Mouse (Mus musculus) lung, embryonic 16.5 days (tissue): ENCODE results near the gene Agpat4. TPM values are rescaled to one million over a fixed set of nuclear protein-coding genes. Genes with fewer than 3 reads are reported as not detected.
A peak's percentile ranks its signal among the peaks of the same experiment; 100 is the strongest.

Source experiments
- ATAC-seq: fragments of 200-750 bp; cut with Nextera tagmentation; 2 replicates; pipeline ENCODE4 v1.8.0; 2017; ENCODE audit warnings: low read depth, mild to moderate bottlenecking, moderate library complexity
- H3K27ac ChIP-seq: fragments of 300-500 bp; sonication (generic); 2 replicates; pipeline ENCODE4 v1.5.1; 2014; ENCODE audit warnings: mild to moderate bottlenecking, control low read depth, low read length
- H3K27me3 ChIP-seq: fragments of 300-500 bp; sonication (generic); 2 replicates; pipeline ENCODE4 v1.6.1; 2014; ENCODE audit warnings: low read depth, low read length, mixed read lengths; ENCODE audit not compliant: control insufficient read depth, insufficient read depth
- H3K36me3 ChIP-seq: fragments of 300-500 bp; sonication (generic); 2 replicates; pipeline ENCODE4 v1.6.1; 2014; ENCODE audit warnings: low read length; ENCODE audit not compliant: control insufficient read depth, insufficient read depth
- H3K4me1 ChIP-seq: fragments of 300-500 bp; sonication (generic); replicated peaks from 2 replicates; pipeline ENCODE4 v1.6.1; 2014; ENCODE audit warnings: low read length, mixed read lengths; ENCODE audit not compliant: control insufficient read depth, insufficient read depth
- H3K4me2 ChIP-seq: fragments of 300-500 bp; sonication (generic); 2 replicates; pipeline ENCODE4 v1.6.1; 2014; ENCODE audit warnings: low read depth, low read length, control low read depth
- H3K4me3 ChIP-seq: fragments of 300-500 bp; sonication (generic); 2 replicates; pipeline ENCODE4 v1.5.1; 2014; ENCODE audit warnings: mild to moderate bottlenecking, low read length, control low read depth
- H3K9ac ChIP-seq: fragments of 300-500 bp; sonication (generic); 2 replicates; pipeline ENCODE4 v1.6.1; 2014; ENCODE audit warnings: low read length, control low read depth
- H3K9me3 ChIP-seq: fragments of 300-500 bp; sonication (generic); 2 replicates; pipeline ENCODE4 v1.6.1; 2016; ENCODE audit warnings: low read length; ENCODE audit not compliant: control insufficient read depth
- WGBS: fragments of 180-500 bp; shearing (Covaris S2); extraction: QIAGEN DNeasy Blood & Tissue Kit; methylation state at CpG from one replicate; pipeline ENCODE4 v1.1.7; 2014; 5-methylcytosine and 5-hydroxymethylcytosine counted together
- polyA plus RNA-seq: library from polyadenylated mRNA; unstranded; fragments of >200 nt; fragmentation: Nextera tagmentation; extraction: Ambion mirVana; gene quantifications from 2 replicates; pipeline ENCODE4 v1.2.1, GENCODE M21; 2015

Agpat4 gene
- polyA plus RNA-seq, 1 experiment from 2014 or later: 39.6 TPM

DNA sequence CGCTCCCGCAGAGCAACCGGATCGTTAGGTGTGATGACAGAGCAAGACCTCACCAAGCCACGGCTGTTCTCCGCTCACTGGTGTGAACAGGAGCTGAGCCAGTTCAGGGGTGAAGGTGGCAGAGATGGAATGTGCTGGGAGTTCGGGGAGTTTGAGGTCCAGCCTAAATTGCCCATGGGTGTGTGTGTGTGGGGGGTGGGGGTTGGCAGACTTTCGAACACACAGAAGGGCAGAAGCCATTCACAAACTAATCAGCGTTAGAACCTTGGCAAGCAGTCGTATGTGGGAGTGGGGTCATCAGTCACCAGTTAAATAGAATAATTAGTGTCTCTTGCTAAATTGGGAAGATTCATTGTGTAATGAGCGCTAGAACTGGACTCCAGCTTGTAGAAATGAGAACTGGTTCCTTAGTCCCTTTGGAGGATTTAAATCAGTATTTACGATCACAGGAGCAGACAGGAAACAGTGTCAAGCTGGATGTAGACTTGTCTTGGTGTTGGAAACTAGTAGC, 50.9 kb downstream of the Agpat4 start:
- Histone ChIP-seq H3K9me3 (no peaks in the 10 kb centered on the region), H3K4me2 (peak overlapping the region; percentile 5; the same call in 1 of the 2 replicates), H3K36me3 (0 out of 2 replicates have a peak, but pooled peaks cover 2% of the 10 kb centered on the region), H3K9ac (no peak overlapping the region), H3K4me3 (no peak overlapping the region), H3K4me1 (peaks cover 35% of the 10 kb centered on the region), H3K27me3 (no peaks in the 10 kb centered on the region), H3K27ac (peak overlapping the region; percentile 78)
- ATAC-seq: peak; percentile 24
- WGBS: 49% methylated on average over 12 of the region's 12 CpGs

DNA sequence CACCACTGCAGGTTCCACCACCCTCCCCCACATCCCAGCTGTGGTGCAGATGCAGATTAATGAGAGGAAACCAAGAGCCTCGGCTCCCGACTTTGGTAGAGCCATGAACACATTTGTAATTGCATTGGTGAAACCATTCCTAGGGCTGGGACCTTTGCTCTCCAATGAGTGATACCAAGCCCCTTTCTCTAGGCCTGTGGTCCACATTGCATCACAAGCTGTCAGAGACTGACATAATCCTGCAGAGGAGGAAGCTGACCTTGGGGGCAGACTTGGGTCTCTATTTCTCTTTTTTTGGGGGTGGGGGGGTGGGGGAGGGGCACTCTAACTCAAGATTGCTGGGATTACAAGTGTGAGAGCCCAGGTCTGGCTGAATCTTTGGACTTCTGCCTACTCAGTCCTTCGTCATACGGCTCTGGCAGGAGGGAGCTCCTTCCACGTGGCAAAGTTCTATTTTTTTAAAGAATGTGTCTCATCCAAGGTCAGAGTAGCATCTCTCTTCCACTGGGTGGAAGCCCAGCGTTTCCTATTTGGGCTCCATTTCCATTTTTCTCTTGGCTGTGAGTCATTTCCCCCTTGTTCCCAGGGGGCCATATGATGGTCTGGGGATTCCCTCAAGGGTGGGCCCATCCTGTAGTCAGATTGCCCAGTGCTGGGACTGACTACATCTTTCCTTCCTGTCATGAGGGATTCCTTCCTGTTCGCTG, 52.4 kb downstream of the Agpat4 start:
- Histone ChIP-seq H3K27me3 (no peaks in the 10 kb centered on the region), H3K9ac (no peak overlapping the region), H3K4me2 (no peak overlapping the region), H3K9me3 (no peaks in the 10 kb centered on the region), H3K36me3 (0 out of 2 replicates have a peak, but pooled peaks cover 2% of the 10 kb centered on the region), H3K27ac (peak overlapping the region; percentile 27; the same call in 1 of the 2 replicates), H3K4me3 (no peak overlapping the region), H3K4me1 (peaks cover 41% of the 10 kb centered on the region)
- peak; percentile 2; the same call in 1 of the 2 replicates for ATAC-seq
- 43% methylated on average over 7 of the region's 7 CpGs for WGBS

DNA sequence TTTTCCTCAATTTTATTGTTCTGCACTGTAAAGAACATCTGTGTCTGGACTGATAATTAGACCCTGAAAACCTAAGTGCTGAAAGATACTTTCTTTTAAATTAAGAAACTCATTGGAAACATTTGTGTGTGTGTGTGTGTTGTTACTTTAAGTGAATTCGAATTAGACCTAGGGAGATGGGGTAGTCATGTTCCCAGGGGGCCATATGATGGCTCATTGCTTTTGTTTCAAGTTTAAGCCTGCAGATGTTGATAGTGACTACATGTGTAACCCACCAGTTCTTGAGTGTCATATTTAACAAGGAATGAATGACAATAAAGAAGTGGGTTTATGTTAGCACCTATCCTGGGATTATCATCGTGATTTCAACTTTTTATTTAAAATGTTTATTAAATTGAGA, 53.2 kb downstream of the Agpat4 start:
- no peak for ATAC-seq
- 67% methylated on average over 2 of the region's 2 CpGs for WGBS
- H3K36me3 ChIP-seq: 0 out of 2 replicates have a peak, but pooled peaks cover 2% of the 10 kb centered on the region
- no peak overlapping the region for H3K27ac ChIP-seq
- H3K9ac ChIP-seq: no peak overlapping the region
- H3K4me3 ChIP-seq: no peak overlapping the region
- no peak overlapping the region for H3K4me2 ChIP-seq
- H3K27me3 ChIP-seq: no peaks in the 10 kb centered on the region
- peaks cover 41% of the 10 kb centered on the region for H3K4me1 ChIP-seq
- no peaks in the 10 kb centered on the region for H3K9me3 ChIP-seq

DNA sequence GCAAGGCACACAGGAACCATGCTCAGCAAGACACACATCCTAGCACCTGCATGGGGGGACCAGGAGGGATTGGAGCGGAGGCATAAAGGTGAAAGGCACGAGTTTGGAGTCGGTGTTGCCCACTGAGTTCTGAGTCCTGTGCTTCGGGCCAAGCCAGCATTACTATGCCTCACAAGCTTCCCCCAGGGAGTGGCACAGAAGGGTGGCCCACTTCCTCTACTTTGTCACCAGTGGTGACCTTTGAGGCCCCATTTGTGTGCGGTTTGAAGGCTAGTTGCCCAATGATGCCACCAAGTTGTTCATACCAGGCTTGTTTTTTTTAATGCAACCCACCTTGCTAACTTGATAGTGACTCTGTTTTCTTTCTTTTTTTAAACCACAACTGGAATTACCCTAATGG, 55.7 kb downstream of the Agpat4 start:
- Histone ChIP-seq H3K9me3 (peaks cover 6% of the 10 kb centered on the region), H3K9ac (no peak overlapping the region), H3K4me2 (no peak overlapping the region), H3K27ac (no peak overlapping the region), H3K36me3 (peaks cover 5% of the 10 kb centered on the region; the same call in 1 of the 2 replicates), H3K27me3 (no peaks in the 10 kb centered on the region), H3K4me3 (no peak overlapping the region), H3K4me1 (peaks cover 36% of the 10 kb centered on the region)
- ATAC-seq: no peak
- 97% methylated on average over 5 of the region's 5 CpGs for WGBS

DNA sequence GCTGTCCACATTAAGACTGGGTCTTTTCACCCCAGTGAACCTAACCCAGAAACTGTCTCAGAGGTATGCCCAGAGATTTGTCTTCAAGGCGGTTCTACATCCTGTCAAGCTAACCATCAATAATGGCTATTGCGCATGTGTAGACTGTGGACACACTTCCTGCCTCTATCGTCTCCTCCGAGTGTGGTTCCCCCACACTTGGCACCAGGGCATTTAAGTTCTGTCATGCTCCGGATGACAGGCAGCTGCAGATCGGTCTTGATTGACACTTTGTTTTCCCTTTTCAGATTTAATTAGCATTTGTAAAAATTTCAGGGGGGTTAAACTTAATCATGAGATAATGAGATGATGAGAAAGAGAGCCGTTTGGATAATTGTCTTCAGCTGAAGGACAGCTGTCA, 56.4 kb downstream of the Agpat4 start:
- 69% methylated on average over 7 of the region's 7 CpGs for WGBS
- H3K36me3 ChIP-seq: peaks cover 5% of the 10 kb centered on the region; the same call in 1 of the 2 replicates
- H3K27me3 ChIP-seq: no peaks in the 10 kb centered on the region
- H3K4me1 ChIP-seq: peaks cover 31% of the 10 kb centered on the region
- H3K9ac ChIP-seq: no peak overlapping the region
- no peak overlapping the region for H3K4me3 ChIP-seq
- no peak overlapping the region for H3K4me2 ChIP-seq
- peaks cover 6% of the 10 kb centered on the region for H3K9me3 ChIP-seq
- no peak overlapping the region for H3K27ac ChIP-seq
- no peak for ATAC-seq

DNA sequence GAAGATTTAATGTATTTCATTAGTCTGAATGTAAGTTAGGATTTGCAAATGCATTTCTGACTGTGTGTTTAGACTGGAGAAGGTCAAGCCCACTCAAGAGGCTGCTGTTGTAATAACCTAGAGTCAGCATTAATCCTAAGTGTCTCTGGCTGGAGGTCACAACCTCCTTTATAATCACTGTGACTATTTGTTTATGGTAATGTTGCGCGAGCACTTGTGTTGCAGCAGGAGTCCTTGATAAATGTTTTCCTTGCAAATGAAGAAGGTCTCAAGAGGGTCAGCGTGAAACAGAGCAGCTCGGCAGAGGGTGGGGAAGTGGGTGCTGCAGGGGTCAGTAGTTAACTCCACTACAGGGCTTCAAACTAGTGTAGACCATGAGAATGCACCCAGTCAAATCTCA, 57.1 kb downstream of the Agpat4 start:
- Histone ChIP-seq H3K4me3 (no peak overlapping the region), H3K36me3 (peaks cover 5% of the 10 kb centered on the region; the same call in 1 of the 2 replicates), H3K27ac (no peak overlapping the region), H3K4me1 (peaks cover 23% of the 10 kb centered on the region), H3K9ac (no peak overlapping the region), H3K9me3 (peaks cover 6% of the 10 kb centered on the region), H3K4me2 (no peak overlapping the region), H3K27me3 (no peaks in the 10 kb centered on the region)
- 21% methylated on average over 4 of the region's 4 CpGs for WGBS
- ATAC-seq: no peak

DNA sequence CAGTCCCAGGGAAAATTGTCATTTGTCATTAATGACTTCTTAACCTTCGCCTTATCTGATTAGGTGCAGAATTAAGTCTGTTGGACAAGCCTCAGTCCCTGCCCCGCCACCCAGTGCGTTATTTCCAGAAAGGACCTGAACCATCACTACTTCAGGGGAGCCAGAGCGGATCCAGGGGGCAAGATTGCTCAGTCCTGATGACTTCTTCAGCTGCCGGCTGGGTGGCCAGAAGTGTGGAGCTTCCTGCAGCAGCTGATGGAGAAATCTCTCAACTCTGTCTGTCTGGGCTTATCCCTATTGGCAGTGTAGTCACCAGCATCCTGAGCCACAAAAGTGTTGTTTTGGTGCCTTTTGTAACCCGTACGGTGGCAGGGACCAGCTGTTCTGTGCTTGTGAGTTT, 60.8 kb downstream of the Agpat4 start:
- ATAC-seq: peak; percentile 92
- Histone ChIP-seq H3K36me3 (peaks cover 3% of the 10 kb centered on the region; the same call in 1 of the 2 replicates), H3K4me1 (peaks cover 16% of the 10 kb centered on the region), H3K27ac (peak overlapping the region; percentile 42), H3K27me3 (no peaks in the 10 kb centered on the region), H3K4me3 (no peak overlapping the region), H3K9ac (no peak overlapping the region), H3K9me3 (peaks cover 6% of the 10 kb centered on the region), H3K4me2 (no peak overlapping the region)
- WGBS: 51% methylated on average over 7 of the region's 7 CpGs

DNA sequence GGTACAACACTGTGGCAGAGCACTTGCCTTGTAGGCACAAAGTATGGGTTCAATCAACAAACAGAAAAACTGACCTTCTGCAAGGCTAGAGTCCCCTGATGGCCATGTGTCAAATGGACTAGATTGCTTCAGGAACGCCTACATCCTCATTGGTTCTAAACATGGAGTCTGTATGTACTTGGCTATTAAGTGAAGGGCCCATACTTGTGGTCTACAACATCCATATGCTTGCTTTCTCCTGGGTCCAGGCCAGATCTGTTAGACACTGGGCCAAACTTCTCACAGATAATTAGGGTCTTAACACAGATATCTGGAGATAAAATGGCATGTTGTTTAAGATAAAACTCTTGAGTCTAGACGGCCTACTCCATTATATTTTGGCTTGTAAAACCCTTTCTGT, 61.3 kb downstream of the Agpat4 start:
- ATAC-seq: peak; percentile 89
- no peaks in the 10 kb centered on the region for H3K27me3 ChIP-seq
- H3K4me3 ChIP-seq: no peak overlapping the region
- peaks cover 6% of the 10 kb centered on the region for H3K9me3 ChIP-seq
- no peak overlapping the region for H3K4me2 ChIP-seq
- H3K27ac ChIP-seq: peak overlapping the region; percentile 42
- H3K36me3 ChIP-seq: peaks cover 3% of the 10 kb centered on the region; the same call in 1 of the 2 replicates
- H3K9ac ChIP-seq: no peak overlapping the region
- WGBS: 37% methylated on average over 2 of the region's 2 CpGs
- H3K4me1 ChIP-seq: peaks cover 16% of the 10 kb centered on the region

DNA sequence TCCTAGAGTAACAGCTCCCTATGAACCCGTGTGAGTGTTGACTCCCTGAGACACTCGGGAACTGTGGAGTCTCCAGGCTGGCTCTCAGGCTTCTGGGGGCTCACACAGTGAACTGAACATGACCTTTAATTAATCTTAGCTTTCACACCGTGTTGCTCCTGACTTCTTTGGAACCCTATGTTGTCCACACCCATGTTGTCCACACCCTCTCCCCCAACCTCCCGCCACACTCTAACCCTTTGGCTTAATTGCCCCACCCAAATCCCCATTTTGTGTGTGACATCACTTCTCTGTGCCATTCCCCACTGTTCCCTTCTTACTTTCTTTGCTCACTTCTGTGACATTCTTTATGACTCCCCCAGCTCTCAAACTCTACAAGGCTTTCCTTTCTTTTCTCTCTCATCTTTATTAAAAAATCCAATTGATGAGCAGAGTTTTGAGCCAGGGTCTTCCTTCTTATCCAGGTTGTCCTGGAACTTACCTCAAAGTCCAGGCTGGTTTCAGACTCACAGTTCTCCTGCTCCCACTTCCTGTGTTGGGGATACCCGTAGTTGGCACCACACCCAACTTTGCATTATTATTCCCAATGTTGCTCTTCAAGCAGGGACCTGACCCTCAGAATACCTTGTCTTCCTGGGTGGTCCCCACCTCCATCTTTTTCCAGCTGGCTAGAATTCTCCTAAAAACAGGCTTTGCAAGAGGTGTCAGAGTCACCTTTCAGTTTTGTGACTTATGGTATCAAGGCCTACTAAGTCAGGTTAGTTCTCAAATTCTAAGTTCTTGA, 64.4 kb downstream of the Agpat4 start:
- Histone ChIP-seq H3K4me2 (no peak overlapping the region), H3K27ac (no peak overlapping the region), H3K4me3 (no peak overlapping the region), H3K9me3 (no peaks in the 10 kb centered on the region), H3K4me1 (peaks cover 11% of the 10 kb centered on the region; the same call in 1 of the 2 replicates), H3K27me3 (no peaks in the 10 kb centered on the region), H3K36me3 (no peaks in the 10 kb centered on the region), H3K9ac (no peak overlapping the region)
- WGBS: 59% methylated on average over 5 of the region's 5 CpGs
- ATAC-seq: no peak
